Comparison of ENCODE assay signal across 28 mouse cellular contexts in the genomic region with DNA sequence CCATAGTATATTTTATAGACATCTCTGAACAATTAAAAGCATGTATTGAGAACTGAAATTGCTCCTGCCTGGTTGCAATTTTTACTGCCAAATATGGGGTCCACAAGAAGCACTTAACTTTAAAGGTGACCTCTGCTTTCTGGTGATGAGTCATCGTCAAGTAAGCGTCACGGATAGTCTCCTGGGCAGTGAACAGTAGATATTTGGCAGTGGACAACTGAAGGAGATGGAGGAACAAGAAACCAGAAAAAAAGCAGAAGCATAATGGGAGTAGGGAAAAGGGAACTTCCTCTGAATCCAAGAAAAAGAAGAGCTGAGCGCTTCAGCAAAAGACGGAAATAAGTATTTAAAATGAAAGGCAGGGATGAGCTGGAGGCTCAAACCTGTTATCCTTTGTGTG.
DNase-seq lines count a peak whose midpoint lies in the region; ATAC-seq and TF ChIP-seq lines count a peak whose summit lies in the region.
"Had no signal": no experiment of that assay in that cellular context is flagged by ENCODE, and none has a peak within 500 bp of the region (broad histone marks: within the 10 kb centered on the region; RNA-seq: fewer than 3 reads in every experiment).

No protein-coding gene starts in this region.

- no peak overlapping the region for H3K9ac ChIP-seq in midbrain, embryonic 13.5 days (replicated peaks)
- no peak overlapping the region for H3K9ac ChIP-seq in midbrain, embryonic 11.5 days (ENCODE audit: low read length)
- H3K9ac ChIP-seq: heart, embryonic 13.5 days; hindbrain, embryonic 15.5 days; kidney, embryonic 15.5 days; limb, embryonic 12.5 days; liver, embryonic 15.5 days; lung, embryonic 14.5 days; midbrain, embryonic 15.5 days had no signal

- 0 out of 2 replicates have a peak overlapping the region, but pooled peaks have one; percentile 30 for H3K27ac ChIP-seq in midbrain, embryonic 13.5 days
- no peak overlapping the region for H3K27ac ChIP-seq in midbrain, embryonic 11.5 days (ENCODE audit: low read depth, low read length)
- H3K27ac ChIP-seq in midbrain, embryonic 10.5 days (replicated peaks): no peak overlapping the region
- H3K27ac ChIP-seq: forebrain, embryonic 10.5 days; heart, embryonic 13.5 days; hindbrain, embryonic 15.5 days; kidney, embryonic 15.5 days; left cerebral cortex, adult 2 months; limb, embryonic 12.5 days; liver, embryonic 15.5 days; midbrain, embryonic 15.5 days had no signal

- no peaks in the 10 kb centered on the region for H3K27me3 ChIP-seq in midbrain, embryonic 13.5 days
- no peaks in the 10 kb centered on the region for H3K27me3 ChIP-seq in midbrain, embryonic 11.5 days (ENCODE audit: control insufficient read depth, insufficient read depth, low read length)
- H3K27me3 ChIP-seq in myocyte (ENCODE audit: control insufficient read depth, insufficient read depth, insufficient read length): no peaks in the 10 kb centered on the region
- no peaks in the 10 kb centered on the region for H3K27me3 ChIP-seq in midbrain, embryonic 10.5 days (ENCODE audit: low read depth, poor library complexity, severe bottlenecking)
- H3K27me3 ChIP-seq: heart, embryonic 13.5 days; hindbrain, embryonic 15.5 days; kidney, embryonic 15.5 days; limb, embryonic 12.5 days; liver, embryonic 15.5 days; megakaryocyte, embryonic 14.5 days; midbrain, embryonic 15.5 days; Patski had no signal

- TF ChIP-seq POLR2A in myocyte (IDR thresholded peaks at IDR 0.05; ENCODE audit: insufficient read length, low read depth): no peak

- ATAC-seq in frontal cortex, adult (ENCODE audit: low TSS enrichment): peak; percentile 5; the same call in 1 of the 2 replicates
- no peak for ATAC-seq in midbrain, embryonic 13.5 days
- no peak for ATAC-seq in midbrain, embryonic 11.5 days (ENCODE audit: low FRiP score)
- ATAC-seq in common myeloid progenitor, adult 5-6 weeks (replicated peaks; ENCODE audit: low read depth, poor library complexity, severe bottlenecking): peak; percentile 23; the same call in 1 of the 2 replicates
- ATAC-seq: midbrain, embryonic 15.5 days; Patski had no signal

- no peaks in the 10 kb centered on the region for H3K36me3 ChIP-seq in midbrain, embryonic 13.5 days
- no peaks in the 10 kb centered on the region for H3K36me3 ChIP-seq in midbrain, embryonic 11.5 days (ENCODE audit: control insufficient read depth, insufficient read depth, low read length)
- H3K36me3 ChIP-seq in myocyte (ENCODE audit: control insufficient read depth, insufficient read depth): no peaks in the 10 kb centered on the region
- H3K36me3 ChIP-seq in midbrain, embryonic 10.5 days: no peaks in the 10 kb centered on the region
- H3K36me3 ChIP-seq: forebrain, embryonic 10.5 days; G1E; heart, embryonic 13.5 days; hindbrain, embryonic 15.5 days; kidney, embryonic 15.5 days; limb, embryonic 12.5 days; liver, embryonic 15.5 days; midbrain, embryonic 15.5 days had no signal

- no peak overlapping the region for H3K4me2 ChIP-seq in midbrain, embryonic 13.5 days (replicated peaks)
- H3K4me2 ChIP-seq in midbrain, embryonic 11.5 days: no peak overlapping the region
- peak overlapping the region; percentile 36 for H3K4me2 ChIP-seq in myocyte (ENCODE audit: low read depth)
- H3K4me2 ChIP-seq: heart, embryonic 13.5 days; hindbrain, embryonic 15.5 days; kidney, embryonic 15.5 days; limb, embryonic 12.5 days; liver, embryonic 15.5 days; lung, embryonic 14.5 days; midbrain, embryonic 15.5 days had no signal

- no peak overlapping the region for H3ac ChIP-seq in myocyte (ENCODE audit: control insufficient read depth, insufficient read length)

- no peak overlapping the region for H3K4me3 ChIP-seq in midbrain, embryonic 13.5 days (replicated peaks)
- H3K4me3 ChIP-seq in midbrain, embryonic 11.5 days (ENCODE audit: low read depth, low read length): no peak overlapping the region
- H3K4me3 ChIP-seq in myocyte: no peak overlapping the region
- no peak overlapping the region for H3K4me3 ChIP-seq in midbrain, embryonic 10.5 days
- H3K4me3 ChIP-seq: forebrain, embryonic 10.5 days; heart, embryonic 13.5 days; hindbrain, embryonic 15.5 days; kidney, embryonic 15.5 days; left cerebral cortex, adult 2 months; limb, embryonic 12.5 days; liver, embryonic 15.5 days; megakaryocyte, embryonic 14.5 days; midbrain, embryonic 15.5 days had no signal

- no peak for DNase-seq in frontal cortex, postnatal 14 days (ENCODE audit: low spot score in 2 of 2)
- DNase-seq in midbrain, embryonic 11.5 days (ENCODE audit: low spot score, missing footprints): no peak
- no peak for DNase-seq in adrenal gland, postnatal 14 days
- no peak for DNase-seq in midbrain, embryonic 10.5 days (ENCODE audit: low spot score)
- DNase-seq: adrenal gland, postnatal 25 days; cerebellum, adult 18-20 months; cerebellum, postnatal 14 days; heart, postnatal 10 days; kidney, adult 18-20 months; kidney, postnatal 25 days; lung, embryonic 14.5 days; lung, postnatal 14 days; right cerebral cortex, postnatal 4 days had no signal

- no peaks in the 10 kb centered on the region for H3K9me3 ChIP-seq in midbrain, embryonic 13.5 days
- H3K9me3 ChIP-seq in midbrain, embryonic 11.5 days (ENCODE audit: control insufficient read depth, low read length): no peaks in the 10 kb centered on the region
- H3K9me3 ChIP-seq in midbrain, embryonic 10.5 days (replicated peaks): no peaks in the 10 kb centered on the region
- H3K9me3 ChIP-seq: forebrain, embryonic 10.5 days; G1E; heart, embryonic 13.5 days; hindbrain, embryonic 15.5 days; kidney, embryonic 15.5 days; limb, embryonic 12.5 days; liver, embryonic 15.5 days; megakaryocyte, embryonic 14.5 days; midbrain, embryonic 15.5 days had no signal

- H3K4me1 ChIP-seq in midbrain, embryonic 13.5 days (replicated peaks): peaks cover 44% of the 10 kb centered on the region
- peaks cover 30% of the 10 kb centered on the region for H3K4me1 ChIP-seq in midbrain, embryonic 11.5 days (ENCODE audit: control insufficient read depth, insufficient read depth, low read length)
- H3K4me1 ChIP-seq in midbrain, embryonic 10.5 days: peaks cover 42% of the 10 kb centered on the region

- WGBS in midbrain, embryonic 13.5 days: 89% methylated on average over 5 of the region's 5 CpGs
- 91% methylated on average over 5 of the region's 5 CpGs for WGBS in midbrain, embryonic 11.5 days
- WGBS in midbrain, embryonic 10.5 days: 88% methylated on average over 5 of the region's 5 CpGs

- peaks cover 57% of the 10 kb centered on the region for H3K79me2 ChIP-seq in myocyte (ENCODE audit: control insufficient read depth, insufficient read depth)

TF ChIP-seq in myocyte, 11 proteins besides CTCF, POLR2A, EP300 and RAD21:
- TF ChIP-seq MAX (IDR thresholded peaks at IDR 0.05; ENCODE audit: low read depth) (no peak), TCF12 (IDR thresholded peaks at IDR 0.05; ENCODE audit: insufficient read depth, poor library complexity, severe bottlenecking) (no peak), MYOD1 (IDR thresholded peaks at IDR 0.05; ENCODE audit: control insufficient read depth in 1 of 3, insufficient read length in 2 of 3, low read depth in 2 of 3) (no peak), SRF (IDR thresholded peaks at IDR 0.05; ENCODE audit: control insufficient read depth, insufficient read length, low read depth) (no peak), REST (IDR thresholded peaks at IDR 0.05; ENCODE audit: insufficient read depth, insufficient read length) (no peak), MYOG (IDR thresholded peaks at IDR 0.05; ENCODE audit: control insufficient read depth in 1 of 3, insufficient read depth in 1 of 3, insufficient read length in 2 of 3, low read depth in 2 of 3) (no peak), TCF3 (IDR thresholded peaks at IDR 0.05; ENCODE audit: insufficient read length, low read depth) (no peak), USF1 (IDR thresholded peaks at IDR 0.05; ENCODE audit: low read depth) (no peak), E2F4 (IDR thresholded peaks at IDR 0.05; ENCODE audit: insufficient read depth) (no peak), POLR2AphosphoS2 (IDR thresholded peaks at IDR 0.05; ENCODE audit: insufficient read length, low read depth) (no peak), CEBPB (IDR thresholded peaks at IDR 0.05; ENCODE audit: insufficient read depth, poor library complexity, severe bottlenecking) (no peak)

Comparison
In these comparisons a context has a peak if more than half of its experiments do, and no peak if none do; other contexts are left out.
1. ATAC-seq: peak in frontal cortex, adult (single experiment) and common myeloid progenitor, adult 5-6 weeks (single experiment); none in midbrain, embryonic 13.5 days (single experiment) and midbrain, embryonic 11.5 days (single experiment).